Mouse (Mus musculus) kidney, adult 11 months (tissue): ENCODE data around the gene Crxos.

Source experiments
- DNase-seq: peaks from one replicate; pipeline ENCODE4 v3.0.0; 2022

Gene Crxos

GRCm38 (mm10) chr7:15922220-15922773, 39.9 kb downstream of the Crxos start, which contains the start of gene Selenow:
TSS of gene Selenow (minus strand) at chr7:15922402.
- peak; percentile 84 for DNase-seq

- DNase-seq = no peak
These were observed 47.5 kb downstream of the Crxos start for GRCm38 (mm10) chr7:15929910-15930309.

GRCm38 (mm10) chr7:15930543-15930942, 48.1 kb downstream of the Crxos start:
- no peak for DNase-seq

- DNase-seq = no peak
These were observed 49.2 kb downstream of the Crxos start for GRCm38 (mm10) chr7:15931635-15932034.

- no peak for DNase-seq
These were observed 51.3 kb downstream of the Crxos start for GRCm38 (mm10) chr7:15933437-15934359.

- DNase-seq = no peak
These were observed 55.1 kb downstream of the Crxos start for GRCm38 (mm10) chr7:15937491-15937890.

- DNase-seq = no peak
These were observed 56.2 kb downstream of the Crxos start for GRCm38 (mm10) chr7:15938621-15939020.

- DNase-seq = no peak
These were observed 61.9 kb downstream of the Crxos start for GRCm38 (mm10) chr7:15944311-15944710.

- DNase-seq = no peak
These were observed 62.8 kb downstream of the Crxos start for GRCm38 (mm10) chr7:15945211-15945610.

- peak; percentile 97 for DNase-seq
These were observed 63.5 kb downstream of the Crxos start, which contains the start of gene Nop53 for GRCm38 (mm10) chr7:15945721-15946536. TSS of gene Nop53 (minus strand) at chr7:15946074.

- DNase-seq = no peak
These were observed 65.3 kb downstream of the Crxos start for GRCm38 (mm10) chr7:15947653-15948260.

GRCm38 (mm10) chr7:15948381-15948941, 66.0 kb downstream of the Crxos start:
- DNase-seq = peak; percentile 76

- DNase-seq = no peak
These were observed 66.9 kb downstream of the Crxos start for GRCm38 (mm10) chr7:15949216-15949790.

GRCm38 (mm10) chr7:15950008-15950407, 67.6 kb downstream of the Crxos start:
- no peak for DNase-seq

GRCm38 (mm10) chr7:15952416-15952815, 70.0 kb downstream of the Crxos start:
- no peak for DNase-seq
